Mouse (Mus musculus): ENCODE measurements around the gene Morc2b. TPM values are rescaled to one million over a fixed set of nuclear protein-coding genes. Genes with fewer than 3 reads are reported as not detected.
"Not testable (repeated sequence)": the region's sequence is repeated elsewhere in the genome, so short reads cannot be mapped to it uniquely, and the experiment has no call there.

Gene Morc2b
- 0.76 and 0.90 TPM in 2 replicates for polyA plus RNA-seq (2014; fragmentation: Nextera tagmentation; extraction: Ambion mirVana)

- Histone ChIP-seq H3K27me3 (ENCODE audit: control insufficient read depth, insufficient read depth, low read length) (no peaks in the 10 kb centered on the region), H3K9ac (replicated peaks; ENCODE audit: low read depth, low read length) (no peak within 1 kb of the TSS), H3K27ac (ENCODE audit: low read depth, low read length) (no peak within 1 kb of the TSS), H3K9me3 (ENCODE audit: control insufficient read depth, low read length) (no peaks in the 10 kb centered on the region), H3K36me3 (ENCODE audit: control insufficient read depth, insufficient read depth, low read length) (no peaks in the 10 kb centered on the region), H3K4me3 (ENCODE audit: low read depth, low read length) (no peak within 1 kb of the TSS), H3K4me2 (ENCODE audit: low read depth, low read length) (no peak within 1 kb of the TSS), H3K4me1 (ENCODE audit: control insufficient read depth, insufficient read depth, low read length) (no peaks in the 10 kb centered on the region)
- WGBS, result 76% methylated on average over 18 of the region's 18 CpGs
- no peak for ATAC-seq (ENCODE audit: low read depth)
Observed at GRCm38 (mm10) chr17:33139261-33139820, at the start of gene Morc2b. Morc2b (minus strand) TSS chr17:33139683.

- H3K27me3 ChIP-seq (ENCODE audit: control insufficient read depth, insufficient read depth, low read length), result not testable (repeated sequence)
Observed at GRCm38 (mm10) chr17:33168147-33168546, 28.7 kb upstream of the Morc2b start, which contains the start of gene Olfr55. Olfr55 (plus strand) TSS chr17:33168447.

GRCm38 (mm10) chr17:33126257-33126656 is 13.2 kb downstream of the Morc2b start:
- Histone ChIP-seq H3K27me3 (ENCODE audit: control insufficient read depth, insufficient read depth, low read length) (no peaks in the 10 kb centered on the region), H3K9ac (replicated peaks; ENCODE audit: low read depth, low read length) (no peak overlapping the region), H3K36me3 (ENCODE audit: control insufficient read depth, insufficient read depth, low read length) (no peaks in the 10 kb centered on the region), H3K4me2 (ENCODE audit: low read depth, low read length) (no peak overlapping the region), H3K4me3 (ENCODE audit: low read depth, low read length) (no peak overlapping the region), H3K9me3 (ENCODE audit: control insufficient read depth, low read length) (no peaks in the 10 kb centered on the region), H3K4me1 (ENCODE audit: control insufficient read depth, insufficient read depth, low read length) (no peaks in the 10 kb centered on the region), H3K27ac (ENCODE audit: low read depth, low read length) (no peak overlapping the region)
- ATAC-seq (ENCODE audit: low read depth), result no peak
- WGBS, result 59% methylated on average over 2 of the region's 2 CpGs

More at GRCm38 (mm10) chr17:33168147-33168546, 28.7 kb upstream of the Morc2b start, which contains the start of gene Olfr55:
- ATAC-seq (ENCODE audit: low read depth); H3K4me2 ChIP-seq (ENCODE audit: low read depth, low read length); H3K36me3 ChIP-seq (ENCODE audit: control insufficient read depth, insufficient read depth, low read length); H3K4me1 ChIP-seq (ENCODE audit: control insufficient read depth, insufficient read depth, low read length); H3K4me3 ChIP-seq (ENCODE audit: low read depth, low read length); H3K27ac ChIP-seq (ENCODE audit: low read depth, low read length); H3K9me3 ChIP-seq (ENCODE audit: control insufficient read depth, low read length); H3K9ac ChIP-seq (replicated peaks; ENCODE audit: low read depth, low read length): not testable (repeated sequence)
- WGBS, result 80% methylated on average over 1 of the region's 1 CpGs

GRCm38 (mm10) chr17:33124546-33124945 is 14.9 kb downstream of the Morc2b start:
- Histone ChIP-seq H3K4me1 (ENCODE audit: control insufficient read depth, insufficient read depth, low read length) (no peaks in the 10 kb centered on the region), H3K4me3 (ENCODE audit: low read depth, low read length) (no peak overlapping the region), H3K4me2 (ENCODE audit: low read depth, low read length) (no peak overlapping the region), H3K36me3 (ENCODE audit: control insufficient read depth, insufficient read depth, low read length) (no peaks in the 10 kb centered on the region), H3K27ac (ENCODE audit: low read depth, low read length) (no peak overlapping the region), H3K27me3 (ENCODE audit: control insufficient read depth, insufficient read depth, low read length) (no peaks in the 10 kb centered on the region), H3K9me3 (ENCODE audit: control insufficient read depth, low read length) (no peaks in the 10 kb centered on the region), H3K9ac (replicated peaks; ENCODE audit: low read depth, low read length) (no peak overlapping the region)
- no peak for ATAC-seq (ENCODE audit: low read depth)

- no peak for ATAC-seq (ENCODE audit: low read depth)
- H3K4me1 ChIP-seq (ENCODE audit: control insufficient read depth, insufficient read depth, low read length), result peaks cover 6% of the 10 kb centered on the region; the same call in 1 of the 2 replicates
- H3K4me2 ChIP-seq (ENCODE audit: low read depth, low read length), result no peak overlapping the region
- no peaks in the 10 kb centered on the region for H3K27me3 ChIP-seq (ENCODE audit: control insufficient read depth, insufficient read depth, low read length)
- no peaks in the 10 kb centered on the region for H3K36me3 ChIP-seq (ENCODE audit: control insufficient read depth, insufficient read depth, low read length)
- no peaks in the 10 kb centered on the region for H3K9me3 ChIP-seq (ENCODE audit: control insufficient read depth, low read length)
- H3K27ac ChIP-seq (ENCODE audit: low read depth, low read length), result no peak overlapping the region
- no peak overlapping the region for H3K4me3 ChIP-seq (ENCODE audit: low read depth, low read length)
- 96% methylated on average over 2 of the region's 2 CpGs for WGBS
- no peak overlapping the region for H3K9ac ChIP-seq (replicated peaks; ENCODE audit: low read depth, low read length)
Observed at GRCm38 (mm10) chr17:33097396-33097795, 42.1 kb downstream of the Morc2b start.

- Histone ChIP-seq H3K27me3 (ENCODE audit: control insufficient read depth, insufficient read depth, low read length) (no peaks in the 10 kb centered on the region), H3K36me3 (ENCODE audit: control insufficient read depth, insufficient read depth, low read length) (no peaks in the 10 kb centered on the region), H3K4me1 (ENCODE audit: control insufficient read depth, insufficient read depth, low read length) (peaks cover 10% of the 10 kb centered on the region; the same call in 1 of the 2 replicates), H3K4me2 (ENCODE audit: low read depth, low read length) (peak overlapping the region; percentile 58), H3K9me3 (ENCODE audit: control insufficient read depth, low read length) (no peaks in the 10 kb centered on the region), H3K4me3 (ENCODE audit: low read depth, low read length) (peak overlapping the region; percentile 56), H3K9ac (replicated peaks; ENCODE audit: low read depth, low read length) (peak overlapping the region; percentile 67), H3K27ac (ENCODE audit: low read depth, low read length) (peak overlapping the region; percentile 78)
- peak; percentile 74 for ATAC-seq (ENCODE audit: low read depth)
- 2% methylated on average over 31 of the region's 31 CpGs for WGBS
Observed at GRCm38 (mm10) chr17:33092391-33093193, 46.9 kb downstream of the Morc2b start.

- ATAC-seq (ENCODE audit: low read depth), result no peak
- H3K36me3 ChIP-seq (ENCODE audit: control insufficient read depth, insufficient read depth, low read length), result no peaks in the 10 kb centered on the region
- no peak overlapping the region; the same call in 1 of the 2 replicates for H3K4me3 ChIP-seq (ENCODE audit: low read depth, low read length)
- 46% methylated on average over 1 of the region's 1 CpGs for WGBS
- no peaks in the 10 kb centered on the region for H3K27me3 ChIP-seq (ENCODE audit: control insufficient read depth, insufficient read depth, low read length)
- H3K4me2 ChIP-seq (ENCODE audit: low read depth, low read length), result peak overlapping the region; percentile 58; the same call in 1 of the 2 replicates
- H3K4me1 ChIP-seq (ENCODE audit: control insufficient read depth, insufficient read depth, low read length), result peaks cover 10% of the 10 kb centered on the region; the same call in 1 of the 2 replicates
- H3K9me3 ChIP-seq (ENCODE audit: control insufficient read depth, low read length), result no peaks in the 10 kb centered on the region
- no peak overlapping the region for H3K9ac ChIP-seq (replicated peaks; ENCODE audit: low read depth, low read length)
- no peak overlapping the region for H3K27ac ChIP-seq (ENCODE audit: low read depth, low read length)
Observed at GRCm38 (mm10) chr17:33091630-33092029, 47.9 kb downstream of the Morc2b start.

- Histone ChIP-seq H3K27ac (ENCODE audit: low read depth, low read length) (peak within 1 kb of the TSS; percentile 84), H3K9ac (replicated peaks; ENCODE audit: low read depth, low read length) (peak within 1 kb of the TSS; percentile 73), H3K4me1 (ENCODE audit: control insufficient read depth, insufficient read depth, low read length) (peaks cover 10% of the 10 kb centered on the region; the same call in 1 of the 2 replicates), H3K4me2 (ENCODE audit: low read depth, low read length) (peak within 1 kb of the TSS; percentile 70), H3K4me3 (ENCODE audit: low read depth, low read length) (peak within 1 kb of the TSS; percentile 60), H3K36me3 (ENCODE audit: control insufficient read depth, insufficient read depth, low read length) (no peaks in the 10 kb centered on the region), H3K27me3 (ENCODE audit: control insufficient read depth, insufficient read depth, low read length) (no peaks in the 10 kb centered on the region), H3K9me3 (ENCODE audit: control insufficient read depth, low read length) (no peaks in the 10 kb centered on the region)
- peak; percentile 94 for ATAC-seq (ENCODE audit: low read depth)
- 5% methylated on average over 34 of the region's 34 CpGs for WGBS
Observed at GRCm38 (mm10) chr17:33089220-33089949, 50.1 kb downstream of the Morc2b start, which contains the start of gene Zfp563. Zfp563 (plus strand) TSS chr17:33089310.

Measured in neural tube, embryonic 14.5 days (tissue).